Mouse (Mus musculus) heart, postnatal 0 days (tissue): ENCODE results near the gene Itpkc.
A peak's percentile ranks its signal among the peaks of the same experiment; 100 is the strongest.

Experiments used
- CTCF ChIP-seq: IDR thresholded peaks from 2 replicates; pipeline ENCODE4 v1.5.1; 2016; ENCODE audit warnings: antibody characterized with exemption, control low read depth, low read depth
- EP300 ChIP-seq: IDR thresholded peaks from 2 replicates; pipeline ENCODE4 v1.6.1; 2016; ENCODE audit warnings: antibody characterized with exemption, low read depth

DNA sequence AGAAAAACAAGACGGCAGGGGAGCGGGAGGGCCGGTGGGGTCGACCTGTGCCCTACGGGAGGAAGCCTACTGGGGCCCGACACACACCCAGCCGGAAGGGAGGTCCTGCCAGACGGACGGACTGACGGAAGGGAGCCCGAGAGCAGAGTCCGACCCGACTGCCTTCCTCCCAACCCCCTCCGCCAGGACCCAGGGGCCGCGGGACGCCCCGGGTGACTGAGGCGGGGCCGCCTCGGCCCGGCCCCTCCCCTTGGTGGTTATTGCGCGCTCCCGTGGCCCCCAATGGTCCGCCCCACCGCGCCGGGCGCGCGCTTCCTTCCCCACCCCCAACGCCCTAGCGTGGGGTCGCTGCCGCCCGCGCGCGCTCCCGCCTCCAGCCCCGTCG, 62.2 kb downstream of the Itpkc start:
- TF ChIP-seq EP300 = 0 out of 2 replicates have a peak, but pooled peaks have one; percentile 32
- TF ChIP-seq CTCF = no peak
